Mouse (Mus musculus): Measurements from ENCODE around the gene Dusp1. TPM values are rescaled to one million over a fixed set of nuclear protein-coding genes. Genes with fewer than 3 reads are reported as not detected.

The Dusp1 gene
- total and polyA plus RNA-seq, 3 experiments = 3.5 to 9.9 (median 5.6) TPM

DNA sequence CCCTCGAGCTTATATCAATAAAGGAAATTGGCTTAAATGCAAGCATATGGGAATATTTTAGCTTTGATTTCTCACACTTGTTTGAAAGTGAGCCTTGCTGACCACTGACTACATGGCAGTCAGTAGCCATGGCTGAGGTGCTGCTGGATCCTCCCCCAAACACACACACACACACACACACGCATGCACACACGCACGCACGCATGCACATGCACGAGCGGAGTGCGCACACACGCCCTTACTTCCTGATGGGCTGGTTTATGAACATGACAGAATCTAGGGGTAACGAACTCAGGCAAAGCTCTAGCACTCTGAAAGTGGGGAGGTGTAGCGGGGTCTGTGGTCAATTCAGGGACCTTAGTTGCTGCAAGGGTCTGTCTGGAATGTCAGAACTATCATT lies 16.8 kb upstream of the Dusp1 start:
- H3K4me2 ChIP-seq (ENCODE audit: insufficient read depth, low read depth, poor library complexity, severe bottlenecking) = no peak overlapping the region
- peaks cover 45 to 98% of the 10 kb centered on the region in 2 experiments for H3K36me3 ChIP-seq (replicated peaks in 1 of 2; ENCODE audit: control insufficient read depth in 1 of 2, insufficient read depth in 1 of 2, low read length in 1 of 2)
- dilution Hi-C loops (cut with MboI; ENCODE audit: extremely low pct_ligation_motif_present, extremely low pct_unique_long_range_greater_than_20kb, low sequenced_read_pairs) = no loop called here
- no peak for DNase-seq (ENCODE audit: extremely low read depth)
- TF ChIP-seq NELFE (IDR thresholded peaks at IDR 0.05; ENCODE audit: low read depth, low read length) (no peak), CTCF (conservative IDR thresholded peaks at IDR 0.05 in 1 of 2, IDR thresholded peaks at IDR 0.05 in 1 of 2; ENCODE audit: low read depth in 2 of 2, low read length in 2 of 2) (no peak), TCF12 (IDR thresholded peaks at IDR 0.05; ENCODE audit: low read depth, low read length) (no peak), PAX5 (IDR thresholded peaks at IDR 0.05; ENCODE audit: low read length) (no peak), POLR2A (IDR thresholded peaks at IDR 0.05; ENCODE audit: low read depth, low read length) (no peak), IRF4 (IDR thresholded peaks at IDR 0.05; ENCODE audit: low read depth, low read length) (no peak), ZKSCAN1 (IDR thresholded peaks at IDR 0.05; ENCODE audit: borderline replicate concordance, low read depth, low read length) (no peak), MAZ (IDR thresholded peaks at IDR 0.05; ENCODE audit: low read depth, low read length) (no peak), MAX (IDR thresholded peaks at IDR 0.05; ENCODE audit: low read length) (no peak), UBTF (IDR thresholded peaks at IDR 0.05; ENCODE audit: low read depth, low read length) (no peak), MYC (IDR thresholded peaks at IDR 0.05; ENCODE audit: low read depth, low read length) (no peak), MAFK (IDR thresholded peaks at IDR 0.05; ENCODE audit: insufficient replicate concordance, low read length) (no peak)
- no peak overlapping the region for H3K4me3 ChIP-seq (replicated peaks in 1 of 3; ENCODE audit: low read depth in 2 of 3, low read length in 2 of 3, poor library complexity in 1 of 3)
- in situ Hi-C loops (cut with MboI; ENCODE audit: low pct_ligation_motif_present, low pct_unique_long_range_greater_than_20kb, low sequenced_read_pairs) = no loop called here
- peaks cover 23% of the 10 kb centered on the region for H3K79me2 ChIP-seq (replicated peaks; ENCODE audit: control insufficient read depth, extremely low read depth, insufficient read depth, poor library complexity, severe bottlenecking)
- no peak overlapping the region for H3K9ac ChIP-seq (ENCODE audit: insufficient read depth, low read depth)
- H3K4me1 ChIP-seq (ENCODE audit: control insufficient read depth in 1 of 2, insufficient read depth in 2 of 2) = peaks cover 4 to 21% of the 10 kb centered on the region in 2 experiments; a peak in 3 of 4 replicates
- H3K9me3 ChIP-seq (replicated peaks; ENCODE audit: low read length) = no peaks in the 10 kb centered on the region
- no peaks in the 10 kb centered on the region for H3K27me3 ChIP-seq (replicated peaks)
- H3K27ac ChIP-seq (ENCODE audit: insufficient read depth, low read depth) = no peak overlapping the region

GRCm38 (mm10) chr17:26578162-26578561 lies 16.2 kb upstream of the Dusp1 start:
- Histone ChIP-seq H3K9me3 (replicated peaks; ENCODE audit: low read length) (no peaks in the 10 kb centered on the region), H3K36me3 (replicated peaks in 1 of 2; ENCODE audit: control insufficient read depth in 1 of 2, insufficient read depth in 1 of 2, low read length in 1 of 2) (peaks cover 45 to 98% of the 10 kb centered on the region in 2 experiments), H3K79me2 (replicated peaks; ENCODE audit: control insufficient read depth, extremely low read depth, insufficient read depth, poor library complexity, severe bottlenecking) (peaks cover 29% of the 10 kb centered on the region), H3K4me2 (ENCODE audit: insufficient read depth, low read depth, poor library complexity, severe bottlenecking) (no peak overlapping the region), H3K4me1 (ENCODE audit: control insufficient read depth in 1 of 2, insufficient read depth in 2 of 2) (peaks cover 4 to 20% of the 10 kb centered on the region in 2 experiments; a peak in 3 of 4 replicates), H3K27me3 (replicated peaks) (no peaks in the 10 kb centered on the region), H3K27ac (ENCODE audit: insufficient read depth, low read depth) (no peak overlapping the region), H3K9ac (ENCODE audit: insufficient read depth, low read depth) (no peak overlapping the region), H3K4me3 (replicated peaks in 1 of 3; ENCODE audit: low read depth in 2 of 3, low read length in 2 of 3, poor library complexity in 1 of 3) (no peak overlapping the region)
- in situ Hi-C loops (cut with MboI; ENCODE audit: low pct_ligation_motif_present, low pct_unique_long_range_greater_than_20kb, low sequenced_read_pairs) = no loop called here
- TF ChIP-seq MEF2A (IDR thresholded peaks at IDR 0.05; ENCODE audit: borderline replicate concordance, low read depth, low read length) = no peak
- no peak for TF ChIP-seq CTCF (conservative IDR thresholded peaks at IDR 0.05 in 1 of 2, IDR thresholded peaks at IDR 0.05 in 1 of 2; ENCODE audit: low read depth in 2 of 2, low read length in 2 of 2)
- no peak for TF ChIP-seq MAX (IDR thresholded peaks at IDR 0.05; ENCODE audit: low read length)
- no peak for TF ChIP-seq EP300 (IDR thresholded peaks at IDR 0.05; ENCODE audit: low read length)
- no peak for TF ChIP-seq IRF4 (IDR thresholded peaks at IDR 0.05; ENCODE audit: low read depth, low read length)
- TF ChIP-seq E2F4 (IDR thresholded peaks at IDR 0.05; ENCODE audit: insufficient replicate concordance, low read depth, low read length) = no peak
- no peak for TF ChIP-seq POLR2A (IDR thresholded peaks at IDR 0.05; ENCODE audit: low read depth, low read length)
- TF ChIP-seq TCF12 (IDR thresholded peaks at IDR 0.05; ENCODE audit: low read depth, low read length) = no peak
- TF ChIP-seq MXI1 (IDR thresholded peaks at IDR 0.05; ENCODE audit: low read depth, low read length) = no peak
- TF ChIP-seq NRF1 (IDR thresholded peaks at IDR 0.05; ENCODE audit: low read depth, low read length) = no peak
- TF ChIP-seq ETS1 (conservative IDR thresholded peaks at IDR 0.05; ENCODE audit: low read depth, low read length) = no peak
- TF ChIP-seq RCOR1 (conservative IDR thresholded peaks at IDR 0.05; ENCODE audit: low read depth, low read length) = no peak
- no peak for TF ChIP-seq CHD1 (IDR thresholded peaks at IDR 0.05; ENCODE audit: low read depth, low read length)
- TF ChIP-seq MAZ (IDR thresholded peaks at IDR 0.05; ENCODE audit: low read depth, low read length) = no peak
- TF ChIP-seq POLR2AphosphoS2 (IDR thresholded peaks at IDR 0.05; ENCODE audit: low read depth, low read length) = no peak
- TF ChIP-seq PAX5 (IDR thresholded peaks at IDR 0.05; ENCODE audit: low read length) = no peak
- no peak for DNase-seq (ENCODE audit: extremely low read depth)
- dilution Hi-C loops (cut with MboI; ENCODE audit: extremely low pct_ligation_motif_present, extremely low pct_unique_long_range_greater_than_20kb, low sequenced_read_pairs) = no loop called here
